Mouse (Mus musculus): ENCODE results near the gene Fam162b.

The Fam162b gene

DNA sequence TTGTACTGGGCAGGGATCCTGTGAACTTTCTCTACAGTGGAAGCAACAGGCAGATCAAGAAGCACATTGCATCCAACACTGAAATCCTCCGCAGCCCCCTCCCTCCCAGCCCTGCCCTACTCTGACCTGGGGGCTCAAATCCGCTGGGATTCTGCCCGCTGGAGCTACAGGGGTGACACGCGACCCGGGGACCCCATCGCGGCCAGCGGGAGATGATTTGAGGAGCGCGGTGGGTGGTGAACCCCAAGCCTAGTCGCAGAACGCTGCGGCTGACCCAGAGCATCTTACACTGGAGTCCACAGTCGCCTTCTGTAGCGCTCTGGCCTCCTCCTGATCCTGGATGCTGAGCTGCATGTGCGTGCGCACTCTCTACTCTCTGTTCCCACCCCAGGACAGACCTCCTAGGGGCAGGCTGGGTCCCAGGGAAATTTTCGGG, at the start of gene Fam162b:
TSS of gene Fam162b (minus strand) at position 379 of the 436 bp plus-strand sequence.
- DNase-seq (ENCODE audit: low read depth, low spot score): no peak

GRCm38 (mm10) chr10:51631411-51632136, 41.3 kb upstream of the Fam162b start, which contains the start of gene Gprc6a:
TSS of gene Gprc6a (minus strand) at chr10:51631461.
- no peak for DNase-seq (ENCODE audit: low read depth, low spot score)

DNA sequence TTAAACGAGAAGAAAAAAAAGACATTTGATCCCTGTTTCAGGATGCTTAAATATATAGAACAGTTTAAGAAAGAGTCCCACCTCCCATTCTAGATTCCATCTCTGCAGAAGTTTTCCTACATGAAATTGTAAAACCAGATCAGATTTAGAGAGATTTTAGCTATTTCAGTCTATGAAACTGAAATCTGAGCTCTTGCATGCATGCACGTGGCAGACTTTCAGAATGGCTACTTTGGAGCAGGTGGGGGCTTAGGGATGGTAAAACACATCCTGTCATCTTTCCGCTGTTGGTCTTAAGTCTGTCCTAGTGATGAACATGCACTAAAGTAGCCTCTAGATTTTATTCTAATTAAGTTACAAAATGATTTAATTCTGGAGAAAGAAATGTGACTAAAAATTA, 30.9 kb upstream of the Fam162b start:
- no peak for DNase-seq (ENCODE audit: low read depth, low spot score)

GRCm38 (mm10) chr10:51620126-51620525, 29.8 kb upstream of the Fam162b start:
- no peak for DNase-seq (ENCODE audit: low read depth, low spot score)

GRCm38 (mm10) chr10:51618538-51618937, 28.2 kb upstream of the Fam162b start:
- DNase-seq (ENCODE audit: low read depth, low spot score): no peak

DNA sequence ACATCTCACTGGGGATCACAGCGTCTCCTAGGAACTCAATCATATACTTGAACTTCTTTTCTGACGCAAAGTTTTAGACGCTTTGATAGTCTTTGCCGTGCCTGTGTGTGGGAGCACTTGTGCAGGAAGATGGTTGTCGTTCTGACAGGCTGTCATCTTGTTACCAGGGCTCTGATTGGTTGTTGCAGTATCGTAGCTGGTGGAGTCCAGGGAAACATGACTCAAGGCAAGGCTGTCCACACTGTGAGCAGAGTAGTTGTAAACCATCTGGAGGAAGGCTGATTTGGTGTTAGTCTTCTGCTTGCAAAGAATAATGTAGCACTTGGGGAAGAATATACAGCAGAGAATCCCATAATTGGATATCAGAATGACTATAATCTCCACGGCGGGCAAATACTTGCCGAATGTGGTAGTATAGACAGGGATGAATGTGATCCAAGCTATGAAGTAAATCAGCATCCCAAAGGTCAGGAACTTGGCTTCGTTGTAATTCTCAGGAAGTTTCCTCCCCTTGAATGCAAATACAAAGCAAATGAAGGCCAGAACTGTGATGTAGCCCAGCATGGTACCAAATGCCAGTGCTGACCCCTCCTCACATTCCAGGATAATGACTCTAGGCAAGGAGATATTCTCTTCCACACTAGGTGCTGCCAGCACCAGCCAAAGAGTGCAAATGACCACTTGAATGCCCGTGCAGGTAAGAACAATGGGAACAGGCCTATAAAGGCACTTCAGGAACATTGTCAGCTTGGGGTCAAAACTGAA, 24.7 kb upstream of the Fam162b start:
- no peak for DNase-seq (ENCODE audit: low read depth, low spot score)

GRCm38 (mm10) chr10:51613421-51613820, 23.1 kb upstream of the Fam162b start:
- DNase-seq (ENCODE audit: low read depth, low spot score): no peak

GRCm38 (mm10) chr10:51611969-51612682, 21.8 kb upstream of the Fam162b start:
- no peak for DNase-seq (ENCODE audit: low read depth, low spot score)

DNA sequence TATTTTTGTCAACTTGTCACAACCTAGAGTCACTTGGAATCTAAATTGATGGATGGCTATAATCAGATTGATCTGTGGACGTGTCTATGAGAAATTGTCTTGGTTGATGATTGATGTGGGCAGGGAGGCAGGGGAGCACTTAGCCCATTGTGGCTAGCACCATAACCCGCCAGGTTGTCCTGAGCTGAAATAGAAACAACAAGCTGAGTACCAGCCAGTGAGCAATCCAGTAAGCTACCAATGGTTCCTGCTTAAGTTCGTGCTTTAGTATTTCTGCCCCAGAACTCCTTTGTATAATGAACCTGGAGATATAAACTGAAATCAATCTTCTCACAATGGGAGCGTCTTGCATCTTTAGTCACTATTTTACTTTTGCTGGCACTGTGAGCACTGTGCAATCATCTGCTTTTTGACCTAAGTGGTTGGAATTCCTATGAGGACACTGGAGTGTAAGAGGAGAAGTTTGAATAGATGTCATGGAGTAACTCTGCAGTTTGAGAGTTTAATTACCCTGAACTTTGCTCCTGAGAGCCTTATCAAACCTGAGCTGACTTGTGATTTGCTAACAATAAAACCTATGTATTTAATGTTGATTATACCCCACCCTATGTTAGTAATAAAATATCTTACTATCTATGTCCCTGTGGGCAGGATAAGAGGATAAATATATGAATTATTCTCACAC, 19.6 kb upstream of the Fam162b start:
- DNase-seq (ENCODE audit: low read depth, low spot score): no peak

GRCm38 (mm10) chr10:51596928-51597635, 6.8 kb upstream of the Fam162b start:
- DNase-seq (ENCODE audit: low read depth, low spot score): no peak

GRCm38 (mm10) chr10:51595001-51595931, 4.9 kb upstream of the Fam162b start:
- DNase-seq (ENCODE audit: low read depth, low spot score): peak; percentile 56

- DNase-seq (ENCODE audit: low read depth, low spot score): no peak
These were observed 1.3 kb upstream of the Fam162b start for GRCm38 (mm10) chr10:51591574-51591973.

DNA sequence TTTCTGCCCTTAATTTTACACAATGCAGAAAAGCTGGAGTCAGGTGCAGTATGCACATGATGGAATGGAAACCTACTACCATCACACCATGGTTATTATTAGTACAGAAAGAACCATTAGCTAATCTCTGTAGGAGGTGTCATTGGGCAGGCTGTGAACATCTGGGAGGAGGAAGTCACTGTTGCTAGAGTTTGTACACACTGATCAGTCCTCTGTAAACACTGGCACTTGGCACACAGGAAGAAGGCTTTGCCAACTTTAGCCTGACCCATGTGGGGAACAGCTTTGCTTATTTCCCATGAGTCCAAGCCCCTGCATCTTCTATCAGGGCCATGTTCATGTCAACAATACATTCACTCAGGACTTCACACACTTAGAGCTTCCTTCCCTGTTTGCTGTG, 5.4 kb downstream of the Fam162b start:
- no peak for DNase-seq (ENCODE audit: low read depth, low spot score)

- DNase-seq (ENCODE audit: low read depth, low spot score): no peak
These were observed 5.9 kb downstream of the Fam162b start for GRCm38 (mm10) chr10:51584378-51584777.

- DNase-seq (ENCODE audit: low read depth, low spot score): no peak
These were observed 18.9 kb downstream of the Fam162b start for GRCm38 (mm10) chr10:51571225-51571996.

- no peak for DNase-seq (ENCODE audit: low read depth, low spot score)
These were observed 34.3 kb downstream of the Fam162b start for GRCm38 (mm10) chr10:51556005-51556404.

GRCm38 (mm10) chr10:51553348-51554123, 36.8 kb downstream of the Fam162b start:
- peak; percentile 72 for DNase-seq (ENCODE audit: low read depth, low spot score)
